Mouse (Mus musculus) forebrain, postnatal 0 days (tissue): ENCODE data around the gene Gm17490. TPM values are rescaled to one million over a fixed set of nuclear protein-coding genes. Genes with fewer than 3 reads are reported as not detected.

Source experiments
- ATAC-seq: fragments of 200-750 bp; cut with Nextera tagmentation; 2 replicates; pipeline ENCODE4 v1.8.0; 2017; ENCODE audit warnings: mild to moderate bottlenecking, moderate library complexity
- DNase-seq: peaks from one replicate; pipeline ENCODE4 v3.0.0-alpha.2; 2015
- H3K27ac ChIP-seq: fragments of 300-500 bp; sonication (generic); 2 replicates; pipeline ENCODE4 v1.5.1; 2014; ENCODE audit warnings: low read depth, mild to moderate bottlenecking, antibody characterized with exemption, low read length, moderate library complexity, mixed read lengths
- H3K27me3 ChIP-seq: fragments of 300-500 bp; sonication (generic); 2 replicates; pipeline ENCODE4 v1.6.1; 2014; ENCODE audit warnings: mild to moderate bottlenecking, low read length, mixed read lengths; ENCODE audit not compliant: insufficient read depth
- H3K36me3 ChIP-seq: fragments of 300-500 bp; sonication (generic); 2 replicates; pipeline ENCODE4 v1.6.1; 2014; ENCODE audit warnings: mild to moderate bottlenecking, moderate library complexity; ENCODE audit not compliant: insufficient read depth
- H3K4me1 ChIP-seq: fragments of 300-500 bp; sonication (generic); 2 replicates; pipeline ENCODE4 v1.6.1; 2014; ENCODE audit warnings: antibody characterized with exemption; ENCODE audit not compliant: insufficient read depth
- H3K4me2 ChIP-seq: fragments of 300-500 bp; sonication (generic); 2 replicates; pipeline ENCODE4 v1.6.1; 2014; ENCODE audit warnings: low read depth, mild to moderate bottlenecking, moderate library complexity
- H3K4me3 ChIP-seq: fragments of 300-500 bp; sonication (generic); 2 replicates; pipeline ENCODE4 v1.5.1; 2014; ENCODE audit warnings: low read depth, low read length, mixed read lengths
- H3K9ac ChIP-seq: fragments of 300-500 bp; sonication (generic); 2 replicates; pipeline ENCODE4 v1.6.1; 2014; ENCODE audit warnings: mild to moderate bottlenecking
- H3K9me3 ChIP-seq: fragments of 300-500 bp; sonication (generic); 2 replicates; pipeline ENCODE4 v1.6.1; 2016; ENCODE audit warnings: low read length
- CTCF ChIP-seq: sonication (generic); IDR thresholded peaks from 2 replicates; pipeline ENCODE4 v1.5.1; 2016; ENCODE audit warnings: antibody characterized with exemption, control low read depth, low read depth
- WGBS: fragments of 180-500 bp; shearing (Covaris S2); extraction: QIAGEN DNeasy Blood & Tissue Kit; methylation state at CpG from one replicate; pipeline ENCODE4 v1.1.7; 2014; 5-methylcytosine and 5-hydroxymethylcytosine counted together
- polyA plus RNA-seq: library from polyadenylated mRNA; unstranded; fragments of >200 nt; fragmentation: Nextera tagmentation; extraction: Ambion mirVana; gene quantifications from 2 replicates; pipeline ENCODE4 v1.2.1, GENCODE M21; 2015
- total RNA-seq: library from RNA; depleted of rRNA; stranded (reverse); fragments of >200 nt; gene quantifications from 2 replicates; pipeline ENCODE4 v1.2.3, GENCODE M21; 2014

The Gm17490 gene
- total and polyA plus RNA-seq, 2 experiments from 2014 or later, result not detected

- DNase-seq, result no peak
- Histone ChIP-seq H3K4me1 (no peaks in the 10 kb centered on the region), H3K27ac (no peak overlapping the region), H3K36me3 (no peaks in the 10 kb centered on the region), H3K9ac (no peak overlapping the region), H3K9me3 (no peaks in the 10 kb centered on the region), H3K4me3 (no peak overlapping the region), H3K4me2 (no peak overlapping the region), H3K27me3 (no peaks in the 10 kb centered on the region)
- WGBS, result 86% methylated on average over 3 of the region's 3 CpGs
- ATAC-seq, result no peak
- no peak for TF ChIP-seq CTCF
Measured at GRCm38 (mm10) chr2:11652196-11652595, 26.1 kb upstream of the Gm17490 start.

DNA sequence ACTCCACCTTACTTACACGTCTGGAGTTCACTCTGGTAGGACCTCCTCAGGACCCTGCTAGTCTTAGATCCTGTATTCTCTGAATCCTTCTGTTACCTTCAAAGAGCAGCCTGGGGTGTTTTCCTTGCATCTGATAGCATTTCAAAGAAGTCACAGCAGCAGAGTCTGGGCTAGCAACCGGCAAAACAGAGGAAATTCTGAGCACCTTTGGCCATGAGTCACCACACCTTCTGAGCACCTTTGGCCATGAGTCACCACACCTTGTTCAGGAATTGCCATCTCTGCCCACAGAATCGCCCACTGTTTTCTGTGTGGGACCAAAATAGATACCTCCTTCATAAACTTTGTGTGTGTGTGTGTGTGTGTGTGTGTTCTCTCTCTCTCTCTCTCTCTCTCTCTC, 25.4 kb upstream of the Gm17490 start:
- no peak overlapping the region for H3K4me2 ChIP-seq
- H3K36me3 ChIP-seq, result no peaks in the 10 kb centered on the region
- DNase-seq (no peak), ATAC-seq (no peak)
- H3K4me1 ChIP-seq, result no peaks in the 10 kb centered on the region
- 61% methylated on average over 3 of the region's 3 CpGs for WGBS
- no peaks in the 10 kb centered on the region for H3K27me3 ChIP-seq
- H3K4me3 ChIP-seq, result no peak overlapping the region
- H3K9me3 ChIP-seq, result no peaks in the 10 kb centered on the region
- no peak overlapping the region for H3K9ac ChIP-seq
- H3K27ac ChIP-seq, result no peak overlapping the region
- TF ChIP-seq CTCF, result no peak

DNA sequence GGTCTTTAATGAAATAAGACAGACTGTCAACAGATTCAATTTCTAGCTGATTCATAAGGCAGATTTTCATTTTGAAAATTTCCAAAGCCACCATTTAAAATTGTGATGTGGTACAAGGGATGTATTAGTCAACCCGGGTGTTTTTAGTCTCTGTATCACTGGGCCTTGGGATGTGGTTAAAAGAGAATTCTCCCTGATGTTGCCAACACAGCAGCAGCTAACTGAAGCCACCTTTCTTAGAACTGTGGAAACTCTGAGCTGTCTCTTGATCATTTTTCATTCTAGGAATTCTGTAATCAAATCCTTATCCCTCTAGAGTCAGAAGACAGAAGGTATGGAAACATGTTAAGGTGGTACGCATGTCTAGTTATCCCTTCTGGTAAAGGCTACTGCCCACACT, 19.2 kb upstream of the Gm17490 start:
- DNase-seq, result no peak
- 90% methylated on average over 2 of the region's 2 CpGs for WGBS
- no peak overlapping the region for H3K27ac ChIP-seq
- no peak for ATAC-seq
- H3K4me2 ChIP-seq, result no peak overlapping the region
- H3K4me3 ChIP-seq, result no peak overlapping the region
- TF ChIP-seq CTCF, result no peak
- H3K9me3 ChIP-seq, result no peaks in the 10 kb centered on the region
- H3K4me1 ChIP-seq, result no peaks in the 10 kb centered on the region
- no peak overlapping the region for H3K9ac ChIP-seq
- no peaks in the 10 kb centered on the region for H3K36me3 ChIP-seq
- no peaks in the 10 kb centered on the region for H3K27me3 ChIP-seq

GRCm38 (mm10) chr2:11644057-11644456, 18.0 kb upstream of the Gm17490 start:
- Histone ChIP-seq H3K36me3 (no peaks in the 10 kb centered on the region), H3K27ac (no peak overlapping the region), H3K4me2 (no peak overlapping the region), H3K9ac (no peak overlapping the region), H3K4me1 (no peaks in the 10 kb centered on the region), H3K9me3 (no peaks in the 10 kb centered on the region), H3K4me3 (no peak overlapping the region), H3K27me3 (no peaks in the 10 kb centered on the region)
- no peak for DNase-seq
- WGBS, result 80% methylated on average over 1 of the region's 1 CpGs
- TF ChIP-seq CTCF, result no peak
- no peak for ATAC-seq

GRCm38 (mm10) chr2:11642451-11642941, 16.4 kb upstream of the Gm17490 start, which contains the start of gene Il2ra:
Gene Il2ra (plus strand): TSS chr2:11642807.
- H3K36me3 ChIP-seq, result no peaks in the 10 kb centered on the region
- H3K4me3 ChIP-seq, result no peak within 1 kb of the TSS
- no peaks in the 10 kb centered on the region for H3K9me3 ChIP-seq
- H3K9ac ChIP-seq, result no peak within 1 kb of the TSS
- no peak within 1 kb of the TSS for H3K27ac ChIP-seq
- DNase-seq (no peak), ATAC-seq (no peak)
- TF ChIP-seq CTCF, result no peak
- no peaks in the 10 kb centered on the region for H3K4me1 ChIP-seq
- H3K4me2 ChIP-seq, result no peak within 1 kb of the TSS
- H3K27me3 ChIP-seq, result no peaks in the 10 kb centered on the region
- WGBS, result 94% methylated on average over 3 of the region's 3 CpGs

GRCm38 (mm10) chr2:11637115-11637514, 11.1 kb upstream of the Gm17490 start:
- Histone ChIP-seq H3K27me3 (no peaks in the 10 kb centered on the region), H3K27ac (no peak overlapping the region), H3K4me3 (no peak overlapping the region), H3K36me3 (no peaks in the 10 kb centered on the region), H3K4me1 (no peaks in the 10 kb centered on the region), H3K9ac (no peak overlapping the region), H3K9me3 (no peaks in the 10 kb centered on the region), H3K4me2 (no peak overlapping the region)
- no peak for TF ChIP-seq CTCF
- 86% methylated on average over 1 of the region's 1 CpGs for WGBS
- ATAC-seq, result no peak
- no peak for DNase-seq

DNA sequence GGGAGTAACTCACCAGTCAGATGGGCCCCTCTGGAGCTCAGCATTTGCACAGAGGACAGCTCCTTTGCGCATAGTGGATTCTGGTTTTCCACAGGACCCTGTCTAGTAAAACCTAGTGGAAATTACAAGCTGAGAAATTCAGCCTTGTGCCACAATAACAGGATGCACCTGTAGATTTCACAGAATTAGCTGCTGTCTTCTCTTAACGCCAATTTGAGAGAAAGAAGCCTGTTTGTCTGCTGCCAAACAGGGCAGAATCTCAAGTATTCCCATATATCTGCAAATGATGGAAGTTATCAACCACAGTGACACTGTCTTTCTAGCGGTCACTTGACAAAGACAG, 10.0 kb upstream of the Gm17490 start:
- H3K27ac ChIP-seq, result no peak overlapping the region
- no peak for ATAC-seq
- no peaks in the 10 kb centered on the region for H3K4me1 ChIP-seq
- no peak for DNase-seq
- no peaks in the 10 kb centered on the region for H3K27me3 ChIP-seq
- H3K9ac ChIP-seq, result no peak overlapping the region
- no peak for TF ChIP-seq CTCF
- 77% methylated on average over 3 of the region's 3 CpGs for WGBS
- H3K9me3 ChIP-seq, result no peaks in the 10 kb centered on the region
- no peak overlapping the region for H3K4me3 ChIP-seq
- H3K36me3 ChIP-seq, result no peaks in the 10 kb centered on the region
- no peak overlapping the region for H3K4me2 ChIP-seq
